ENCODE assay signal across 9 mouse cellular contexts in the genomic region with DNA sequence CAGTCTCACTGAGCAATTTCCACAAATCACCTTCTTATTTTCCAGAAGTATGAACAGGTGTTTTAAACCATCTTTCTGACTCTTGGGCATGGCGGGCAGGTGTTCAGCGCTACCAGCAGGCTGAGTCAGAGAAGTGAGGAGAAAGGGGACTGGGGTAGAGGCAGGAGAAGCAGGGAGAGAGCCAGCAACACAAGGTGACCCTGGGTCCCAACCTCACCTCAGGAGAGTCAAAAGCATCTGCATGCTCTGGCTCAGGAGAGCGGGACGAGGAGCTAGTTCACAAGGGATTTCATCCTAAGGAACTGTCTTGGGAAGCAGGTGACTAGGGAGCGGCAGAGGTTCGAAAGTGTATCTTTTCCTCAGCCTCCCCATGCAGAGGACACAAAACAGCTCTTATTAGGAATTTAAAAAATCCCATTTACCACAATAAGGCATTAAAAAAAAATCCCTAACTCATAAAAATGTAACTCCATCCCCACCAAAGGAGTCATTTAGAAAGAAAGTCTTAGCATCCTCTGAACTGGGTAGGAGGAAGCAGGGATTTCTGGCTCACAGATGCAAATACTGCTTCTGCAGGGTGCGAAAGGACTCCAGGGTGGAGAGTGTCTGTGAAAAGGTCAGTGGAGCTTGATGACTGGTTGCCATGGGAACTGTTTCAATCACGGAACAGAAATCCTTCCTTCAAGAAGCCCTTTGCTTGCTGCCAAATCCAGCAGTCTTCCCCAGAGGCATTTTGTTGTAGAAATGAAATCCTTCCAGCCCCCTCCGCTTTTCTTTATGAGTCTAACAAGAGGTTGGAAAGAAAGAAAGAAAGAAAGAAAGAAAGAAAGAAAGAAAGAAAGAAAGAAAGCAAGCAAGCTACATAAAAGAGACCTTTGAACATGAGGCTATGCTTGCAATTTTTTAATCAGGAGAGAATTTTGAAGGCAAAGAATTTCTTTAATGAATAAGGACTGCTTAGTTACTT. TPM values are rescaled to one million over a fixed set of nuclear protein-coding genes. Genes with fewer than 3 reads are reported as not detected.
DNase-seq lines count a peak whose midpoint lies in the region; ATAC-seq and TF ChIP-seq lines count a peak whose summit lies in the region.
"Had no signal": no experiment of that assay in that cellular context is flagged by ENCODE, and none has a peak within 500 bp of the region (broad histone marks: within the 10 kb centered on the region; RNA-seq: fewer than 3 reads in every experiment).

No protein-coding gene starts in this region.

- H3K4me1 ChIP-seq in forebrain, postnatal 0 days (ENCODE audit: insufficient read depth), result peaks cover 4% of the 10 kb centered on the region; the same call in 1 of the 2 replicates
- H3K4me1 ChIP-seq in midbrain, embryonic 14.5 days (ENCODE audit: control insufficient read depth, insufficient read depth, low read length), result peaks cover 19% of the 10 kb centered on the region

- intact Hi-C loops in gastrocnemius, adult 2 months (cut with DNase I), result no loop called here
- intact Hi-C loops in heart, postnatal 36 days (cut with DNase I), result no loop called here

- H3K36me3 ChIP-seq in forebrain, postnatal 0 days (ENCODE audit: insufficient read depth), result no peaks in the 10 kb centered on the region
- no peaks in the 10 kb centered on the region for H3K36me3 ChIP-seq in midbrain, embryonic 14.5 days (ENCODE audit: control insufficient read depth, insufficient read depth, low read length)

- H3K9ac ChIP-seq in forebrain, postnatal 0 days, result 0 out of 2 replicates have a peak overlapping the region, but pooled peaks have one; percentile 1
- H3K9ac ChIP-seq in midbrain, embryonic 14.5 days (replicated peaks; ENCODE audit: low read length), result no peak overlapping the region

- H3K27ac ChIP-seq in gastrocnemius, adult 2 months, result no peak overlapping the region
- peak overlapping the region; percentile 54; the same call in 1 of the 2 replicates for H3K27ac ChIP-seq in forebrain, postnatal 0 days (ENCODE audit: low read depth, low read length)
- H3K27ac ChIP-seq in midbrain, embryonic 14.5 days (replicated peaks; ENCODE audit: low read depth, low read length), result peak overlapping the region; percentile 89

- H3K9me3 ChIP-seq in forebrain, postnatal 0 days (ENCODE audit: low read length), result no peaks in the 10 kb centered on the region
- H3K9me3 ChIP-seq in midbrain, embryonic 14.5 days (ENCODE audit: control insufficient read depth, low read length), result no peaks in the 10 kb centered on the region

- peak; percentile 29 for DNase-seq in gastrocnemius, adult 18-20 months (ENCODE audit: low spot score)
- DNase-seq in gastrocnemius, adult 2 months, result no peak
- DNase-seq in ZHBTc4 (ENCODE audit: low read depth, low spot score), result peak; percentile 70
- peak; percentile 73 for DNase-seq in forebrain, postnatal 0 days
- peak; percentile 92 for DNase-seq in midbrain, embryonic 14.5 days
- no peak for DNase-seq in yolk sac, embryonic 10.5 days (ENCODE audit: low spot score)
- DNase-seq in spleen, postnatal 10 days (ENCODE audit: low spot score in 2 of 2), result no peak
- no peak for DNase-seq in heart, postnatal 36 days
- DNase-seq: kidney, postnatal 10 days had no signal

- no peak overlapping the region for H3K4me3 ChIP-seq in gastrocnemius, adult 2 months
- no peak overlapping the region for H3K4me3 ChIP-seq in forebrain, postnatal 0 days (ENCODE audit: low read depth, low read length)
- no peak overlapping the region for H3K4me3 ChIP-seq in midbrain, embryonic 14.5 days (replicated peaks; ENCODE audit: low read depth, low read length)

- 8% methylated on average over 9 of the region's 9 CpGs for WGBS in forebrain, postnatal 0 days
- WGBS in midbrain, embryonic 14.5 days, result 5% methylated on average over 9 of the region's 9 CpGs

- ATAC-seq in forebrain, postnatal 0 days, result peak; percentile 90
- ATAC-seq in midbrain, embryonic 14.5 days (ENCODE audit: low FRiP score, low TSS enrichment), result peak; percentile 77

- no peaks in the 10 kb centered on the region for H3K27me3 ChIP-seq in forebrain, postnatal 0 days (ENCODE audit: insufficient read depth, low read length)
- H3K27me3 ChIP-seq in midbrain, embryonic 14.5 days (ENCODE audit: control insufficient read depth, insufficient read depth, low read length), result no peaks in the 10 kb centered on the region

- TF ChIP-seq CTCF in gastrocnemius, adult 2 months (IDR thresholded peaks at IDR 0.05), result no peak
- TF ChIP-seq CTCF in forebrain, postnatal 0 days (IDR thresholded peaks at IDR 0.05; ENCODE audit: low read depth), result no peak

- no peak overlapping the region for H3K4me2 ChIP-seq in forebrain, postnatal 0 days (ENCODE audit: low read depth)
- peak overlapping the region; percentile 38 for H3K4me2 ChIP-seq in midbrain, embryonic 14.5 days (ENCODE audit: low read length)

RNA-seq across cellular contexts. Expression of a gene that starts 31.4 kb away (rescaled TPM):
- total RNA-seq in gastrocnemius, adult 18-20 months (2021), result under 1 TPM; 0.30 to 0.97 TPM
- total RNA-seq in gastrocnemius, adult 2 months (2021), result 1 to 10 TPM in 1 of 2 experiments, under 1 TPM in 1; 0.46 to 1.2 TPM
- 0.86 and 2.2 TPM in 2 replicates for total RNA-seq in forebrain, postnatal 0 days (2014; rRNA removed)
- 1.9 and 2.7 TPM in 2 replicates for polyA plus RNA-seq in forebrain, postnatal 0 days (2015; fragmentation: Nextera tagmentation; extraction: Ambion mirVana)
- 0.87 and 3.3 TPM in 2 replicates for polyA plus RNA-seq in midbrain, embryonic 14.5 days (2014; fragmentation: Nextera tagmentation; extraction: Ambion mirVana)
- total RNA-seq in heart, postnatal 36 days (2021), result 1 to 10 TPM in 1 of 2 experiments, under 1 TPM in 1; 1.00 to 1.8 TPM

Comparison
In these comparisons a context has a peak if more than half of its experiments do, and no peak if none do; other contexts are left out.
1. DNase-seq: peak in gastrocnemius, adult 18-20 months (single experiment), ZHBTc4 (single experiment), forebrain, postnatal 0 days (single experiment) and midbrain, embryonic 14.5 days (single experiment); none in gastrocnemius, adult 2 months (single experiment), yolk sac, embryonic 10.5 days (single experiment), spleen, postnatal 10 days (0 of 2) and heart, postnatal 36 days (0 of 2).